Comparison of ENCODE assay signal across 9 mouse cellular contexts in genomic region chr9:34488267-34488666, GRCm38 (mm10). TPM values are rescaled to one million over a fixed set of nuclear protein-coding genes. Genes with fewer than 3 reads are reported as not detected.
DNase-seq lines count a peak whose midpoint lies in the region; ATAC-seq and TF ChIP-seq lines count a peak whose summit lies in the region.
"Had no signal": no experiment of that assay in that cellular context is flagged by ENCODE, and none has a peak within 500 bp of the region (broad histone marks: within the 10 kb centered on the region; RNA-seq: fewer than 3 reads in every experiment).

No protein-coding gene starts in this region.

- in situ Hi-C loops in Patski (cut with MboI; ENCODE audit: low pct_unique_long_range_greater_than_20kb), result loop anchor here (5.0 kb wide), 2 partner anchors 436 to 1226 kb away; no protein-coding TSS in a partner anchor

- CTCF ChIA-PET in Patski (lab: Charles Lee), result no interaction called here

- peak overlapping the region; percentile 76 for H3K4me3 ChIP-seq in heart, embryonic 16.5 days (ENCODE audit: low read length)
- H3K4me3 ChIP-seq in hindbrain, embryonic 11.5 days (ENCODE audit: low read depth, low read length), result peak overlapping the region; percentile 69
- peak overlapping the region; percentile 57 for H3K4me3 ChIP-seq in midbrain, embryonic 12.5 days
- H3K4me3 ChIP-seq: erythroblast, embryonic 14.5 days had no signal

- intact Hi-C loops in heart, postnatal 25 days (cut with DNase I), result loop anchor here (10.0 kb wide), 2 partner anchors 433 to 1223 kb away; no protein-coding TSS in a partner anchor
- intact Hi-C loops in left cerebral cortex, postnatal 4 days (cut with DNase I), result loop anchor here (5.0 to 10.0 kb wide), 3 partner anchors 423 to 1226 kb away; no protein-coding TSS in a partner anchor

- no peak for ATAC-seq in heart, embryonic 16.5 days (replicated peaks; ENCODE audit: extremely low read depth, insufficient read depth, low FRiP score)
- peak; percentile 6 for ATAC-seq in Patski
- ATAC-seq in hindbrain, embryonic 11.5 days (ENCODE audit: low FRiP score), result peak; percentile 12
- peak; percentile 32 for ATAC-seq in midbrain, embryonic 12.5 days (ENCODE audit: low FRiP score, low read depth)

- H3K36me3 ChIP-seq in heart, embryonic 16.5 days (ENCODE audit: control insufficient read depth, insufficient read depth), result no peaks in the 10 kb centered on the region
- H3K36me3 ChIP-seq in hindbrain, embryonic 11.5 days (ENCODE audit: control insufficient read depth, insufficient read depth, low read length), result no peaks in the 10 kb centered on the region
- H3K36me3 ChIP-seq in midbrain, embryonic 12.5 days, result no peaks in the 10 kb centered on the region

- under 1% methylated on average over 9 of the region's 9 CpGs for WGBS in heart, embryonic 16.5 days
- under 1% methylated on average over 9 of the region's 9 CpGs for WGBS in hindbrain, embryonic 11.5 days
- WGBS in midbrain, embryonic 12.5 days, result 1% methylated on average over 9 of the region's 9 CpGs

- no peak for TF ChIP-seq CTCF in Patski (IDR thresholded peaks at IDR 0.05)

- POLR2A ChIA-PET in Patski (lab: Charles Lee), result no interaction called here

- no peak overlapping the region for H3K27ac ChIP-seq in heart, embryonic 16.5 days (ENCODE audit: low read length)
- no peak overlapping the region for H3K27ac ChIP-seq in hindbrain, embryonic 11.5 days (ENCODE audit: low read depth, low read length)
- H3K27ac ChIP-seq in midbrain, embryonic 12.5 days (replicated peaks), result no peak overlapping the region

- H3K4me1 ChIP-seq in heart, embryonic 16.5 days (ENCODE audit: control insufficient read depth, insufficient read depth, low read length), result peaks cover 7% of the 10 kb centered on the region; the same call in 1 of the 2 replicates
- H3K4me1 ChIP-seq in hindbrain, embryonic 11.5 days (replicated peaks; ENCODE audit: control insufficient read depth, insufficient read depth, low read length), result no peaks in the 10 kb centered on the region
- H3K4me1 ChIP-seq in midbrain, embryonic 12.5 days, result peaks cover 20% of the 10 kb centered on the region

- H3K9ac ChIP-seq in heart, embryonic 16.5 days (ENCODE audit: low read length), result peak overlapping the region; percentile 65; the same call in 1 of the 2 replicates
- H3K9ac ChIP-seq in hindbrain, embryonic 11.5 days (ENCODE audit: low read depth, low read length), result peak overlapping the region; percentile 63
- H3K9ac ChIP-seq in midbrain, embryonic 12.5 days (replicated peaks), result peak overlapping the region; percentile 57

- peaks cover 59% of the 10 kb centered on the region for H3K27me3 ChIP-seq in heart, embryonic 16.5 days (ENCODE audit: control insufficient read depth, insufficient read depth, low read length)
- H3K27me3 ChIP-seq in Patski, result no peaks in the 10 kb centered on the region
- H3K27me3 ChIP-seq in hindbrain, embryonic 11.5 days (ENCODE audit: control insufficient read depth, insufficient read depth, low read length), result peaks cover 18% of the 10 kb centered on the region
- peaks cover 68% of the 10 kb centered on the region for H3K27me3 ChIP-seq in midbrain, embryonic 12.5 days

- H3K9me3 ChIP-seq in heart, embryonic 16.5 days (replicated peaks; ENCODE audit: control insufficient read depth, low read length), result no peaks in the 10 kb centered on the region
- H3K9me3 ChIP-seq in hindbrain, embryonic 11.5 days (ENCODE audit: control insufficient read depth, low read length), result no peaks in the 10 kb centered on the region
- H3K9me3 ChIP-seq in midbrain, embryonic 12.5 days, result no peaks in the 10 kb centered on the region

- peak overlapping the region; percentile 95 for H3K4me2 ChIP-seq in heart, embryonic 16.5 days (ENCODE audit: low read depth, low read length)
- H3K4me2 ChIP-seq in hindbrain, embryonic 11.5 days (replicated peaks; ENCODE audit: low read depth, low read length), result peak overlapping the region; percentile 85
- peak overlapping the region; percentile 76 for H3K4me2 ChIP-seq in midbrain, embryonic 12.5 days (replicated peaks)

- no peak for DNase-seq in heart, postnatal 25 days (ENCODE audit: low spot score)
- no peak for DNase-seq in Patski (ENCODE audit: low read depth, low spot score)
- DNase-seq in hindbrain, embryonic 11.5 days (ENCODE audit: low spot score), result no peak
- DNase-seq in retina, embryonic 14.5 days (ENCODE audit: low spot score), result no peak
- no peak for DNase-seq in left cerebral cortex, postnatal 4 days
- no peak for DNase-seq in cerebellum, postnatal 10 days

RNA-seq across cellular contexts. Expression of gene Kirrel3, which starts 2.6 kb away (rescaled TPM):
- polyA plus RNA-seq in heart, embryonic 16.5 days (2015; fragmentation: Nextera tagmentation; extraction: Ambion mirVana), result 1.3 and 1.6 TPM in 2 replicates
- under 1 TPM; 0.64 to 0.83 TPM for total RNA-seq in heart, postnatal 25 days (2021)
- 3.1 TPM for polyA plus RNA-seq in Patski (2021)
- polyA plus RNA-seq in hindbrain, embryonic 11.5 days (2014; fragmentation: Nextera tagmentation; extraction: Ambion mirVana), result 8.4 and 10.6 TPM in 2 replicates
- polyA plus RNA-seq in midbrain, embryonic 12.5 days (2016; fragmentation: Nextera tagmentation; extraction: Ambion mirVana), result 9.5 and 11.5 TPM in 2 replicates
- 10 to 100 TPM; 59.8 to 65.9 TPM for total RNA-seq in left cerebral cortex, postnatal 4 days (2021)
- polyA plus RNA-seq: erythroblast, embryonic 14.5 days had no signal
